Mouse (Mus musculus) 3134 (cell line): ENCODE results near the gene Cxcl12.

ENCODE experiments used
- DNase-seq: peaks from one replicate; pipeline ENCODE4 v3.0.0-alpha.2; 2011; ENCODE audit warnings: low spot score; ENCODE audit not compliant: insufficient read length; ENCODE audit errors: extremely low read depth

The Cxcl12 gene

DNA sequence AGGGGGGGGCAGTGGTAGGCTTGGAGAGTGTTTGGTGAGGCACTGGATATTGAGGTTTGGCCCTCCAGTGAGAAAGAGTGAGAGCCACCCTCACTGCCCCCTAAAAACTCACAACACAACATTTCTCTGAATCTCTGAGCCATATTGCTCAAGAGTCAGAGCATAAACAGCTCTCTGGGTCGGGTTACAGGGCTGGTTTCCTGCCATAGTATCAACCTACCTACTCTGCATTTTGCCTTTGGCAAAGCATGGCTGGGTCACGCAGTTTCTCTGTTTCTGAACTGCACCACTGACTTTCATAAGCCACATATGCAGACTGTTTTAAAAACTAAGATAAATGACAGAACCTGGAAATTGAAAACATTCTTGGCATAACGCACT lies 51.0 kb downstream of the Cxcl12 start:
- DNase-seq = no peak

DNA sequence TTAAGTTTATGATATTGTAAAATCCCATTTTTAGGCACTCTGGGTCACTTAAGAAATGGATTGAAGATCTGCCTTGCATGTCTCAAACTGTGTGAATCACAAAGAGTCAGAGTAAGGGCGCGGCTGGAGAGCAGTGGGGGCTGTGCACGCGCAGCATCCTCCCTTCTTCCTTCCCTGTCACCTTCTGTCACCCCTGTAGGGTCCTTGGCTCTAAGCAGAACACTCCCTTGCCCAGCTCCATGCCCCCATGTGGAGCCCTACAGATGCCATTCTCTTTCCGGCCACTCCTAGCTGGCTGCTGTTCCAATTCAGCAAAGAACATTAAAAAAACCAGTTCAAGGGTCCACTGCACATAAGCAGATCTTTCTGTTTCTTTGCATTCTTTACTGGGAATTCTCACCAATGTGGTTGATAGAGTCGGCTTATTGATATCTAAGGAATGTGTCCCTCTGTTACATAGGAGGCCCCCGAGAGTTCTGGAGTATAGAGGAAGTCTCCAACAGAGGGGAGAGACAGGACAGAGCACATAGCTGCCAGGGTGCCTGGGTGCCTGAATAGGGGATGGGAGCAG lies 51.7 kb downstream of the Cxcl12 start:
- no peak for DNase-seq

DNA sequence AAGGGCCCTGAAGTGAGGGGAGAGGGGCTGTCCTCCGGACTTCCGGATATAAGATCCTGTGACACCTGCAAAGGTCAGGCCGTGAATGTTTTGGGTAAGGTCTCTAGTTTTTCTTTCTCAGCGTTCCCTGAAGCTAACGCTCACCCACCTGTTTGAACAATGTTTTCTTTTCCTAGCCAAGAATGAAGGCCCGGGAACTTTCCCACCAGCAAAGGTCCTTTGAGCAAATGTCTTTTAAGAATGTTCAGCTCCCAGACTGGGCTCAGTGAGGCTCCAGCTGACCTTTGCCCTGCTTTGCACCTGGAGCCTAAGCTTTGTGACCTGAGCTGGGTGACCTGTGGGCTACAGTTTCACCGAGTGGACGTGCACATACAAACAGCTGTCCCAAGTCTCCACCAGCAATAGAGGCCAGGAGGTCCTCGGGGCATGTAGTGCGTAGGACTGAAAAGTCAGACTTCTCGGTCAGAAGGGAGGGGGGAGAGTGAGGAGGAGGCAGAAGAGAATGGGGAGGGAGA lies 52.6 kb downstream of the Cxcl12 start:
- no peak for DNase-seq
